Mouse (Mus musculus): Measurements from ENCODE around the gene Tert. TPM values are rescaled to one million over a fixed set of nuclear protein-coding genes. Genes with fewer than 3 reads are reported as not detected.
A peak's percentile ranks its signal among the peaks of the same experiment; 100 is the strongest.

Gene Tert
- 3.0 and 3.3 TPM in 2 replicates for polyA plus RNA-seq (2012; rRNA removed)

- Histone ChIP-seq H3K27ac (ENCODE audit: insufficient read depth, low read length) (no peak within 1 kb of the TSS), H3K4me3 (ENCODE audit: insufficient read depth, low read length) (peak within 1 kb of the TSS; percentile 39), H3K4me1 (ENCODE audit: control insufficient read depth, insufficient read depth, low read length) (no peaks in the 10 kb centered on the region)
- no peak for TF ChIP-seq POLR2A (IDR thresholded peaks at IDR 0.05; ENCODE audit: extremely low read depth, insufficient read depth, low read length)
- TF ChIP-seq CTCF (IDR thresholded peaks at IDR 0.05; ENCODE audit: extremely low read depth, insufficient read depth, low read length), result 0 out of 2 replicates have a peak, but pooled peaks have one; percentile 31
These were observed at the start of gene Tert for GRCm38 (mm10) chr13:73626745-73627549. Tert (plus strand) TSS chr13:73626911.

GRCm38 (mm10) chr13:73577277-73577676 lies 49.4 kb upstream of the Tert start:
- Histone ChIP-seq H3K4me3 (ENCODE audit: insufficient read depth, low read length) (no peak overlapping the region), H3K27ac (ENCODE audit: insufficient read depth, low read length) (no peak overlapping the region), H3K4me1 (ENCODE audit: control insufficient read depth, insufficient read depth, low read length) (no peaks in the 10 kb centered on the region)
- TF ChIP-seq POLR2A (IDR thresholded peaks at IDR 0.05; ENCODE audit: extremely low read depth, insufficient read depth, low read length), result no peak

GRCm38 (mm10) chr13:73591488-73591887 lies 35.2 kb upstream of the Tert start:
- H3K4me3 ChIP-seq (ENCODE audit: insufficient read depth, low read length), result no peak overlapping the region
- H3K4me1 ChIP-seq (ENCODE audit: control insufficient read depth, insufficient read depth, low read length), result no peaks in the 10 kb centered on the region
- TF ChIP-seq POLR2A (IDR thresholded peaks at IDR 0.05; ENCODE audit: extremely low read depth, insufficient read depth, low read length) (no peak), CTCF (IDR thresholded peaks at IDR 0.05; ENCODE audit: extremely low read depth, insufficient read depth, low read length) (no peak)
- H3K27ac ChIP-seq (ENCODE audit: insufficient read depth, low read length), result no peak overlapping the region

- Histone ChIP-seq H3K27ac (ENCODE audit: insufficient read depth, low read length) (no peak overlapping the region), H3K4me1 (ENCODE audit: control insufficient read depth, insufficient read depth, low read length) (no peaks in the 10 kb centered on the region), H3K4me3 (ENCODE audit: insufficient read depth, low read length) (no peak overlapping the region)
- no peak for TF ChIP-seq CTCF (IDR thresholded peaks at IDR 0.05; ENCODE audit: extremely low read depth, insufficient read depth, low read length)
- no peak for TF ChIP-seq POLR2A (IDR thresholded peaks at IDR 0.05; ENCODE audit: extremely low read depth, insufficient read depth, low read length)
These were observed 34.2 kb upstream of the Tert start for GRCm38 (mm10) chr13:73592546-73592945.

- Histone ChIP-seq H3K4me1 (ENCODE audit: control insufficient read depth, insufficient read depth, low read length) (no peaks in the 10 kb centered on the region), H3K27ac (ENCODE audit: insufficient read depth, low read length) (no peak overlapping the region), H3K4me3 (ENCODE audit: insufficient read depth, low read length) (no peak overlapping the region)
- no peak for TF ChIP-seq POLR2A (IDR thresholded peaks at IDR 0.05; ENCODE audit: extremely low read depth, insufficient read depth, low read length)
- no peak for TF ChIP-seq CTCF (IDR thresholded peaks at IDR 0.05; ENCODE audit: extremely low read depth, insufficient read depth, low read length)
These were observed 30.4 kb upstream of the Tert start for GRCm38 (mm10) chr13:73596276-73596675.

GRCm38 (mm10) chr13:73600217-73600616 lies 26.5 kb upstream of the Tert start:
- no peak overlapping the region for H3K27ac ChIP-seq (ENCODE audit: insufficient read depth, low read length)
- no peak overlapping the region for H3K4me3 ChIP-seq (ENCODE audit: insufficient read depth, low read length)
- H3K4me1 ChIP-seq (ENCODE audit: control insufficient read depth, insufficient read depth, low read length), result peaks cover 6% of the 10 kb centered on the region
- TF ChIP-seq CTCF (IDR thresholded peaks at IDR 0.05; ENCODE audit: extremely low read depth, insufficient read depth, low read length) (no peak), POLR2A (IDR thresholded peaks at IDR 0.05; ENCODE audit: extremely low read depth, insufficient read depth, low read length) (no peak)

- H3K27ac ChIP-seq (ENCODE audit: insufficient read depth, low read length), result no peak overlapping the region
These were observed 23.7 kb upstream of the Tert start for GRCm38 (mm10) chr13:73603046-73603445.

GRCm38 (mm10) chr13:73603522-73604155 lies 23.1 kb upstream of the Tert start, which contains the start of gene Clptm1l:
Clptm1l (plus strand) TSS chr13:73604006.
- TF ChIP-seq CTCF (IDR thresholded peaks at IDR 0.05; ENCODE audit: extremely low read depth, insufficient read depth, low read length), result no peak
- peak; percentile 80 for TF ChIP-seq POLR2A (IDR thresholded peaks at IDR 0.05; ENCODE audit: extremely low read depth, insufficient read depth, low read length)
- peak within 1 kb of the TSS; percentile 78 for H3K27ac ChIP-seq (ENCODE audit: insufficient read depth, low read length)
- H3K4me1 ChIP-seq (ENCODE audit: control insufficient read depth, insufficient read depth, low read length), result peaks cover 7% of the 10 kb centered on the region
- H3K4me3 ChIP-seq (ENCODE audit: insufficient read depth, low read length), result peak within 1 kb of the TSS; percentile 93

More at GRCm38 (mm10) chr13:73603046-73603445, 23.7 kb upstream of the Tert start:
- H3K4me1 ChIP-seq (ENCODE audit: control insufficient read depth, insufficient read depth, low read length), result peaks cover 7% of the 10 kb centered on the region
- H3K4me3 ChIP-seq (ENCODE audit: insufficient read depth, low read length), result peak overlapping the region; percentile 93
- TF ChIP-seq POLR2A (IDR thresholded peaks at IDR 0.05; ENCODE audit: extremely low read depth, insufficient read depth, low read length) (no peak), CTCF (IDR thresholded peaks at IDR 0.05; ENCODE audit: extremely low read depth, insufficient read depth, low read length) (no peak)

- no peak for TF ChIP-seq POLR2A (IDR thresholded peaks at IDR 0.05; ENCODE audit: extremely low read depth, insufficient read depth, low read length)
- TF ChIP-seq CTCF (IDR thresholded peaks at IDR 0.05; ENCODE audit: extremely low read depth, insufficient read depth, low read length), result no peak
- H3K27ac ChIP-seq (ENCODE audit: insufficient read depth, low read length), result no peak overlapping the region
- H3K4me1 ChIP-seq (ENCODE audit: control insufficient read depth, insufficient read depth, low read length), result peaks cover 7% of the 10 kb centered on the region
- H3K4me3 ChIP-seq (ENCODE audit: insufficient read depth, low read length), result peak overlapping the region; percentile 93
These were observed 22.4 kb upstream of the Tert start for GRCm38 (mm10) chr13:73604156-73604957.
